Mouse (Mus musculus): ENCODE measurements around the gene Atp13a3. TPM values are rescaled to one million over a fixed set of nuclear protein-coding genes. Genes with fewer than 3 reads are reported as not detected.

Atp13a3 gene
- polyA plus RNA-seq, 1 experiment from 2014 or later = 8.4 TPM

- H3K4me1 ChIP-seq (ENCODE audit: insufficient read depth, low read length) = no peaks in the 10 kb centered on the region
- H3K27me3 ChIP-seq (ENCODE audit: insufficient read depth, low read length) = no peaks in the 10 kb centered on the region
- WGBS = 77% methylated on average over 5 of the region's 5 CpGs
- no peak overlapping the region for H3K4me3 ChIP-seq (ENCODE audit: low read length)
- H3K9me3 ChIP-seq (ENCODE audit: low read length) = no peaks in the 10 kb centered on the region
- H3K36me3 ChIP-seq (ENCODE audit: insufficient read depth, low read length) = no peaks in the 10 kb centered on the region
- ATAC-seq (ENCODE audit: low FRiP score, low TSS enrichment) = no peak
- H3K9ac ChIP-seq (replicated peaks; ENCODE audit: low read length) = no peak overlapping the region
- H3K4me2 ChIP-seq (replicated peaks; ENCODE audit: low read depth, low read length) = no peak overlapping the region
- H3K27ac ChIP-seq (ENCODE audit: low read length) = no peak overlapping the region
Measured at GRCm38 (mm10) chr16:30424053-30424452, 18.3 kb upstream of the Atp13a3 start.

DNA sequence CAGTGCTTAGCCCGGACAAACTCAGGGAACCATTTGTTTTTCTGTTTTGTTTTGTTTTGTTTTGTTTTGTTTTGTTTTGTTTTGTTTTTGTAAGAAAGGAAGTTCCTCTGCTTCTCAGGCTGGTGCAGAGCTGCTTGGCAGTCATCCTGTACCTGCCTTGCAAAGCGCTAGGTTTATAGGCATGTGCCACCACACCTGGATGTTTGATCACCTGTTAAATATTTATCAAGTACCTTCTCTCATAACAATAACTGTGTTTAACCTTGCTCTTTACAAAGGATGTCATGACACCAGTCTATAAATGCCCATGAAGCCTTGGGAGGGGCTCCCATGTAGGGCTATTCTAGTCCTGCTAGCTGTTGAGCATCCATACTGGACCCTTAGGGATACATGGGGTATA is 10.9 kb upstream of the Atp13a3 start:
- no peak for ATAC-seq (ENCODE audit: low FRiP score, low TSS enrichment)
- 79% methylated on average over 2 of the region's 2 CpGs for WGBS

DNA sequence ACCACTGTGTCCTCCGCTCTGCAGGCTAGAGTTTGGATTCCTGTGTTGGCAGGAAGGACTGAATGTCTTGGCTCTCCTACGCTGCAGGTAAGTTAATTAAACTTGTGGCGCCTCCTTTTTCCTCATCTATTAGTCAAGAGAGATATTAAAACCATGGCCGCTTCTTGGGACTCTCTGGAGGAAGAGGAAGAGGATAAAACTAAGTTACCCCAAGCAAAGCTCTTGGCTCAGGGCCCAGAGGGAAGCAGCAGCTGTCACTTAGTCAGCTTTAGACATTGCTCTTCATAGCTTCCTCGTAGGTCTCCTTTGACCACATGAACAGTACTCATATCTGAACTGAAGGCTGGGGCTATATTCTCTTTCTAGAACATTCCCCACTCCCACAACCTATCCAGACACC is 10.5 kb upstream of the Atp13a3 start:
- no peaks in the 10 kb centered on the region for H3K36me3 ChIP-seq (ENCODE audit: insufficient read depth, low read length)
- WGBS = 78% methylated on average over 5 of the region's 5 CpGs
- H3K9ac ChIP-seq (replicated peaks; ENCODE audit: low read length) = no peak overlapping the region
- H3K4me3 ChIP-seq (ENCODE audit: low read length) = no peak overlapping the region
- no peaks in the 10 kb centered on the region for H3K4me1 ChIP-seq (ENCODE audit: insufficient read depth, low read length)
- H3K4me2 ChIP-seq (replicated peaks; ENCODE audit: low read depth, low read length) = no peak overlapping the region
- H3K27me3 ChIP-seq (ENCODE audit: insufficient read depth, low read length) = no peaks in the 10 kb centered on the region
- H3K27ac ChIP-seq (ENCODE audit: low read length) = no peak overlapping the region
- H3K9me3 ChIP-seq (ENCODE audit: low read length) = no peaks in the 10 kb centered on the region
- no peak for ATAC-seq (ENCODE audit: low FRiP score, low TSS enrichment)

More for the DNA sequence above, 10.9 kb upstream of the Atp13a3 start:
- H3K9me3 ChIP-seq (ENCODE audit: low read length) = no peaks in the 10 kb centered on the region
- H3K36me3 ChIP-seq (ENCODE audit: insufficient read depth, low read length) = no peaks in the 10 kb centered on the region
- H3K9ac ChIP-seq (replicated peaks; ENCODE audit: low read length) = no peak overlapping the region
- H3K4me2 ChIP-seq (replicated peaks; ENCODE audit: low read depth, low read length) = no peak overlapping the region
- H3K4me3 ChIP-seq (ENCODE audit: low read length) = no peak overlapping the region
- no peaks in the 10 kb centered on the region for H3K27me3 ChIP-seq (ENCODE audit: insufficient read depth, low read length)
- no peak overlapping the region for H3K27ac ChIP-seq (ENCODE audit: low read length)
- no peaks in the 10 kb centered on the region for H3K4me1 ChIP-seq (ENCODE audit: insufficient read depth, low read length)

DNA sequence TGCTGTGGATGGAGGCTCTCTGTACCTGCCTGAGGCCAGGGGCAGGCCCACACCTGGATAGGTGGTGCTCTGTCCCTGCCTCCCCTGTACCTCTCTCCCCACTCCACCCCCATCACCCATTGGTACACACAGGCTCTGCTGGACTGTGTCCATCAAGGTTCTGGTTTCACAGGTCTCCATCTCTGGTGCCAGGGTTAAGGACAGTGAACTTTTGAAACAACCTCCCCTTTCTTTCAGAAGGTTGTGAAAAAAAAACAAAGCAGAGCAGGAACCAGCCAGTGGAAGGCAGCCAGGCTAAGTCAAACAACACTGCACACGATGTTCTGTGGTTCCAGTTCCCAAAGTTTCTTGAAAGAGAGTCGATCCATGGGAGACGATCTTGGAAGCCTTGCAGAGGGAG is 6.9 kb upstream of the Atp13a3 start:
- 64% methylated on average over 3 of the region's 3 CpGs for WGBS
- H3K4me1 ChIP-seq (ENCODE audit: insufficient read depth, low read length) = no peaks in the 10 kb centered on the region

DNA sequence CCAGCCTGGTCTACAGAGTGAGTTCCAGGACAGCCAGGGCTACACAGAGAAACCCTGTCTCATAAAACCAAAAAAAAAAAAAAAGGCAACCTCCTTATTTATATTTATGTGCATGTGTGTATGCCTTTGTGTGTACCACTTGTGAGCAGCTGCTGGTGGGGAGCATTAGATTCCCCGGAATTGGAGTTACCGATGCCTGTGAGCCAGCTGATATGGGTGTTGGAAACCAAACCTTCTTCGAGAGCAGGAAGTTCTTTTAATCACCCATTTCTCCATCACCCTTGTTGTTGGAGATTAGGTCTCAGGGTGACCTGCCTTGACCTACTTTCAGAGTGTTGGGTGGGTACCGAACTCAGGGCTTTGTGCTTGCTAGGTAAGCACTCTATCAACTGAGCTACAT is 5.1 kb upstream of the Atp13a3 start:
- H3K36me3 ChIP-seq (ENCODE audit: insufficient read depth, low read length) = no peaks in the 10 kb centered on the region
- no peak overlapping the region for H3K27ac ChIP-seq (ENCODE audit: low read length)
- no peaks in the 10 kb centered on the region for H3K4me1 ChIP-seq (ENCODE audit: insufficient read depth, low read length)
- H3K4me2 ChIP-seq (replicated peaks; ENCODE audit: low read depth, low read length) = no peak overlapping the region
- H3K4me3 ChIP-seq (ENCODE audit: low read length) = no peak overlapping the region
- no peaks in the 10 kb centered on the region for H3K9me3 ChIP-seq (ENCODE audit: low read length)
- no peaks in the 10 kb centered on the region for H3K27me3 ChIP-seq (ENCODE audit: insufficient read depth, low read length)
- WGBS = 91% methylated on average over 4 of the region's 4 CpGs
- H3K9ac ChIP-seq (replicated peaks; ENCODE audit: low read length) = no peak overlapping the region
- ATAC-seq (ENCODE audit: low FRiP score, low TSS enrichment) = no peak

More for the DNA sequence above, 6.9 kb upstream of the Atp13a3 start:
- Histone ChIP-seq H3K4me2 (replicated peaks; ENCODE audit: low read depth, low read length) (no peak overlapping the region), H3K9ac (replicated peaks; ENCODE audit: low read length) (no peak overlapping the region), H3K27ac (ENCODE audit: low read length) (no peak overlapping the region), H3K9me3 (ENCODE audit: low read length) (no peaks in the 10 kb centered on the region), H3K27me3 (ENCODE audit: insufficient read depth, low read length) (no peaks in the 10 kb centered on the region), H3K36me3 (ENCODE audit: insufficient read depth, low read length) (no peaks in the 10 kb centered on the region), H3K4me3 (ENCODE audit: low read length) (no peak overlapping the region)
- ATAC-seq (ENCODE audit: low FRiP score, low TSS enrichment) = no peak

DNA sequence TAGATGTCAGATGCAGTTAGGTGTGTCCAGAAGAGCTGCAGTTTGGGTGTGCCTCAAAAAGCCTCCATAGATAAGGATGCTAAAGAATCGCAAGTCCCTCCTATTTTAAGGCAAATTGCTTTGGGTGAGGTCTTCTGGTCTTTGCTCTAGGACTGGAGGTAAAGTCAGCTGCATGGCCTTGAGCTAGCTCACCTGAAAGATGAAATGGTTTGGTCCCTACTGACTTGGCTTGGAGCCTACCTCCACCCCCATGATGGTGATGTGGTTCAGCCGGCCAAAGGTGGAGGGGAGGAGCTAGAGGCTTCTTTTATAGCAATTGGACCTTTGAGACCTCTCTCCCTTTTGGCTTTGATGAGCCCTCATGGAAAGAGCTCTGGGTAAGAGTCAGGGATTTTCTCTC is 1.7 kb upstream of the Atp13a3 start:
- Histone ChIP-seq H3K36me3 (ENCODE audit: insufficient read depth, low read length) (no peaks in the 10 kb centered on the region), H3K4me1 (ENCODE audit: insufficient read depth, low read length) (no peaks in the 10 kb centered on the region), H3K9me3 (ENCODE audit: low read length) (no peaks in the 10 kb centered on the region), H3K4me3 (ENCODE audit: low read length) (no peak overlapping the region), H3K9ac (replicated peaks; ENCODE audit: low read length) (no peak overlapping the region), H3K4me2 (replicated peaks; ENCODE audit: low read depth, low read length) (no peak overlapping the region), H3K27ac (ENCODE audit: low read length) (no peak overlapping the region), H3K27me3 (ENCODE audit: insufficient read depth, low read length) (no peaks in the 10 kb centered on the region)
- WGBS = 76% methylated on average over 2 of the region's 2 CpGs
- ATAC-seq (ENCODE audit: low FRiP score, low TSS enrichment) = no peak

GRCm38 (mm10) chr16:30403528-30403927 is 2.2 kb downstream of the Atp13a3 start:
- Histone ChIP-seq H3K9ac (replicated peaks; ENCODE audit: low read length) (no peak overlapping the region), H3K27me3 (ENCODE audit: insufficient read depth, low read length) (no peaks in the 10 kb centered on the region), H3K4me3 (ENCODE audit: low read length) (no peak overlapping the region), H3K9me3 (ENCODE audit: low read length) (no peaks in the 10 kb centered on the region), H3K4me1 (ENCODE audit: insufficient read depth, low read length) (no peaks in the 10 kb centered on the region), H3K36me3 (ENCODE audit: insufficient read depth, low read length) (no peaks in the 10 kb centered on the region), H3K27ac (ENCODE audit: low read length) (no peak overlapping the region), H3K4me2 (replicated peaks; ENCODE audit: low read depth, low read length) (no peak overlapping the region)
- no peak for ATAC-seq (ENCODE audit: low FRiP score, low TSS enrichment)
- WGBS = 78% methylated on average over 3 of the region's 3 CpGs

GRCm38 (mm10) chr16:30397127-30398057 is 8.4 kb downstream of the Atp13a3 start:
- Histone ChIP-seq H3K4me2 (replicated peaks; ENCODE audit: low read depth, low read length) (no peak overlapping the region), H3K27me3 (ENCODE audit: insufficient read depth, low read length) (no peaks in the 10 kb centered on the region), H3K9me3 (ENCODE audit: low read length) (peaks cover 2% of the 10 kb centered on the region; the same call in 1 of the 2 replicates), H3K9ac (replicated peaks; ENCODE audit: low read length) (no peak overlapping the region), H3K4me3 (ENCODE audit: low read length) (no peak overlapping the region), H3K36me3 (ENCODE audit: insufficient read depth, low read length) (no peaks in the 10 kb centered on the region), H3K27ac (ENCODE audit: low read length) (peak overlapping the region; percentile 57), H3K4me1 (ENCODE audit: insufficient read depth, low read length) (peaks cover 12% of the 10 kb centered on the region)
- peak; percentile 67 for ATAC-seq (ENCODE audit: low FRiP score, low TSS enrichment)
- WGBS = 14% methylated on average over 15 of the region's 15 CpGs

DNA sequence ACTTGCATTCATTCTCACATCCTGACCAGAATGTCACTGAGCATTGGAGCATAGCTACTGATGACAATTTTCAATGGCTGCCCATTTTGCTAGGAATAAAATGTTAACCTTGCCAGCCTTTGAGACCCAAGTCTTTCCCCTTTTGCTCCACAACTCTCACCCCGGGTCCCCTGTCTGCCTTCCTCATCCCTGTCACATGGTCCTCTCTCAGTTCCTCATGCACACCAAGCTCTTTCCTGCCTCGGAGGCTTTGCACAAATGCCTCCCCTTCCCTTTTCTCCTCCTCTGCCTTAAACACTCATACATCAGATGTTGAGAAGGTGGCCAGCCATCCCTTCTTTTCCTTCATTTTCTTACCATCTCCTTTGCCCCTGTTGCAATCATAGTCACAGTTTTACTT is 10.6 kb downstream of the Atp13a3 start:
- Histone ChIP-seq H3K27me3 (ENCODE audit: insufficient read depth, low read length) (no peaks in the 10 kb centered on the region), H3K4me2 (replicated peaks; ENCODE audit: low read depth, low read length) (no peak overlapping the region), H3K4me3 (ENCODE audit: low read length) (no peak overlapping the region), H3K36me3 (ENCODE audit: insufficient read depth, low read length) (no peaks in the 10 kb centered on the region), H3K27ac (ENCODE audit: low read length) (no peak overlapping the region), H3K4me1 (ENCODE audit: insufficient read depth, low read length) (peaks cover 15% of the 10 kb centered on the region), H3K9ac (replicated peaks; ENCODE audit: low read length) (no peak overlapping the region), H3K9me3 (ENCODE audit: low read length) (peaks cover 2% of the 10 kb centered on the region; the same call in 1 of the 2 replicates)
- ATAC-seq (ENCODE audit: low FRiP score, low TSS enrichment) = no peak
- WGBS = 89% methylated on average over 2 of the region's 2 CpGs

DNA sequence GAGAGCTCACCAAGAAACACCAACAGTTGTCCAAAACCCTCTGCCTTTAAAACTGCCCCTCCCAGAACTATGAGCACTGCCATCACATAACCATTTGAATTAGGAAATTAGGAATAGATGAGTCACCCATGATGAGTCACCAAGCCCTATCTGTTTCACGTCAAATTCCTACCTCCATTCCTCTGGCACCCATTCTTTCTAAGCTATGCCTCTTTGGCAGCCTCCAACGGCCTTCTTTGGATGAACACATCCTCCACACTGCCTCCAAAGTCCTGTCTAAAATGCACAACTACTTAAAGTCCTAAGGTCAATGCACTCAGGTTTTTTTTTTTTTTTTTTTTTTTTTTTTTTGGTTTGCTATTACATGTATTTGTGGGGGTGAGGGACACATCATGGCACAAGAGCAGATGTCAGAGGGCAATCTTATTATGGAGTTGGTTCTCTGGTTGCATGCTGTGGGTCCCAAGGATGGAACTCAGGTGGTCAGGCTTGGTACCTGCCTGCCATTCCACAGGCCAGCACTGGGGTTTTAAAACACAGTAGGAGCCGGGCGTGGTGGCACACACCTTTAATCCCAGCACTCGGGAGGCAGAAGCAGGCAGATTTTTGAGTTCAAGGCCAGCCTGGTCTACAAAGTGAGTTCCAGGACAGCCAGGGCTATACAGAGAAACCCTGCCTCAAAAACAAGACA is 15.0 kb downstream of the Atp13a3 start:
- Histone ChIP-seq H3K4me2 (replicated peaks; ENCODE audit: low read depth, low read length) (no peak overlapping the region), H3K36me3 (ENCODE audit: insufficient read depth, low read length) (peaks cover 3% of the 10 kb centered on the region; the same call in 1 of the 2 replicates), H3K4me3 (ENCODE audit: low read length) (no peak overlapping the region), H3K9me3 (ENCODE audit: low read length) (peaks cover 2% of the 10 kb centered on the region; the same call in 1 of the 2 replicates), H3K27me3 (ENCODE audit: insufficient read depth, low read length) (no peaks in the 10 kb centered on the region), H3K4me1 (ENCODE audit: insufficient read depth, low read length) (peaks cover 27% of the 10 kb centered on the region), H3K9ac (replicated peaks; ENCODE audit: low read length) (no peak overlapping the region), H3K27ac (ENCODE audit: low read length) (no peak overlapping the region)
- 86% methylated on average over 5 of the region's 5 CpGs for WGBS
- no peak for ATAC-seq (ENCODE audit: low FRiP score, low TSS enrichment)

Measured in kidney, embryonic 16.5 days (tissue).